Mouse (Mus musculus) embryonic facial prominence, embryonic 11.5 days (tissue): ENCODE data around the gene Abca2. TPM values are rescaled to one million over a fixed set of nuclear protein-coding genes. Genes with fewer than 3 reads are reported as not detected.

Experiments
- ATAC-seq: fragments of 200-750 bp; cut with Nextera tagmentation; replicated peaks from 2 replicates; pipeline ENCODE4 v1.8.0; 2017; ENCODE audit warnings: low read depth; ENCODE audit not compliant: insufficient number of reproducible peaks, low FRiP score, low TSS enrichment
- DNase-seq: peaks from one replicate; pipeline ENCODE4 v3.0.0-alpha.2; 2015; ENCODE audit warnings: low spot score
- H3K27ac ChIP-seq: fragments of 300-500 bp; sonication (generic); replicated peaks from 2 replicates; pipeline ENCODE4 v1.5.1; 2014; ENCODE audit warnings: mild to moderate bottlenecking, low read depth, low read length, control low read depth
- H3K27me3 ChIP-seq: fragments of 300-500 bp; sonication (generic); 2 replicates; pipeline ENCODE4 v1.6.1; 2014; ENCODE audit warnings: mild to moderate bottlenecking, low read length, moderate library complexity, mixed read lengths; ENCODE audit not compliant: control insufficient read depth, insufficient read depth
- H3K36me3 ChIP-seq: fragments of 300-500 bp; sonication (generic); replicated peaks from 2 replicates; pipeline ENCODE4 v1.6.1; 2014; ENCODE audit warnings: low read depth, mild to moderate bottlenecking, low read length, moderate library complexity, mixed read lengths; ENCODE audit not compliant: control insufficient read depth, insufficient read depth
- H3K4me1 ChIP-seq: fragments of 300-500 bp; sonication (generic); 2 replicates; pipeline ENCODE4 v1.6.1; 2014; ENCODE audit warnings: low read length, mixed read lengths; ENCODE audit not compliant: control insufficient read depth, insufficient read depth
- H3K4me2 ChIP-seq: fragments of 300-500 bp; sonication (generic); 2 replicates; pipeline ENCODE4 v1.6.1; 2014; ENCODE audit warnings: low read depth, mild to moderate bottlenecking, control low read depth, low read length, moderate library complexity
- H3K4me3 ChIP-seq: fragments of 300-500 bp; sonication (generic); 2 replicates; pipeline ENCODE4 v1.5.1; 2014; ENCODE audit warnings: low read depth, low read length, control low read depth
- H3K9ac ChIP-seq: fragments of 300-500 bp; sonication (generic); replicated peaks from 2 replicates; pipeline ENCODE4 v1.6.1; 2014; ENCODE audit warnings: mild to moderate bottlenecking, control low read depth, low read length
- H3K9me3 ChIP-seq: fragments of 300-500 bp; sonication (generic); replicated peaks from 2 replicates; pipeline ENCODE4 v1.6.1; 2016; ENCODE audit warnings: mild to moderate bottlenecking, low read length, inconsistent platforms, mixed read lengths; ENCODE audit not compliant: control insufficient read depth
- WGBS: fragments of 180-500 bp; shearing (Covaris S2); extraction: QIAGEN DNeasy Blood & Tissue Kit; methylation state at CpG from one replicate; pipeline ENCODE4 v1.1.7; 2014; 5-methylcytosine and 5-hydroxymethylcytosine counted together
- polyA plus RNA-seq: library from polyadenylated mRNA; unstranded; fragments of >200 nt; fragmentation: Nextera tagmentation; extraction: Ambion mirVana; gene quantifications from 2 replicates; pipeline ENCODE4 v1.2.1, GENCODE M21; 2014

The Abca2 gene
- polyA plus RNA-seq, 1 experiment from 2014 or later, result 2.2 TPM

DNA sequence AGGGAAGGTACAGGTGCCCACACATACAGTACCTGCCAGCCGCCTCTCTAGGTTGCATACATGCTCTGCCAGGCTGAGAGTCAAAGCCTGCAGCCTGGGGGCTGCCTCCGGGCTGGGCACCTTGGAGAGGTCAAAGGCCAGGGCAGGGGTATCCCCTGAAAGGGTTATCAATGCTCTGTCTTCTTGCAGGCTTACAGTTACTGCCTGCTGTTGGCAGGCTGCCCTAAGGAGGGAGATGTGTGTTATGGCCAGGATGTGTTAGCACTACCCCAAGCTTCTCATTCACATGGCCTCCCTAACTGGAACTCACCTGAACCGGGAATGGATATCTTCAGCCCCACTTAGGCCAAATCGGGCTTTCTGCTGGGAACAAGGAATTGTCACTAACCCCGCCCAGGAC lies 31.6 kb downstream of the Abca2 start:
- Histone ChIP-seq H3K4me3 (peak overlapping the region; percentile 48), H3K9ac (peak overlapping the region; percentile 66), H3K27me3 (no peaks in the 10 kb centered on the region), H3K27ac (no peak overlapping the region), H3K9me3 (no peaks in the 10 kb centered on the region), H3K4me1 (no peaks in the 10 kb centered on the region), H3K4me2 (peak overlapping the region; percentile 67), H3K36me3 (no peaks in the 10 kb centered on the region; the same call in 1 of the 2 replicates)
- ATAC-seq (0 out of 2 replicates have a peak, but pooled peaks have one; percentile 2), DNase-seq (no peak)
- WGBS, result 35% methylated on average over 5 of the region's 5 CpGs

DNA sequence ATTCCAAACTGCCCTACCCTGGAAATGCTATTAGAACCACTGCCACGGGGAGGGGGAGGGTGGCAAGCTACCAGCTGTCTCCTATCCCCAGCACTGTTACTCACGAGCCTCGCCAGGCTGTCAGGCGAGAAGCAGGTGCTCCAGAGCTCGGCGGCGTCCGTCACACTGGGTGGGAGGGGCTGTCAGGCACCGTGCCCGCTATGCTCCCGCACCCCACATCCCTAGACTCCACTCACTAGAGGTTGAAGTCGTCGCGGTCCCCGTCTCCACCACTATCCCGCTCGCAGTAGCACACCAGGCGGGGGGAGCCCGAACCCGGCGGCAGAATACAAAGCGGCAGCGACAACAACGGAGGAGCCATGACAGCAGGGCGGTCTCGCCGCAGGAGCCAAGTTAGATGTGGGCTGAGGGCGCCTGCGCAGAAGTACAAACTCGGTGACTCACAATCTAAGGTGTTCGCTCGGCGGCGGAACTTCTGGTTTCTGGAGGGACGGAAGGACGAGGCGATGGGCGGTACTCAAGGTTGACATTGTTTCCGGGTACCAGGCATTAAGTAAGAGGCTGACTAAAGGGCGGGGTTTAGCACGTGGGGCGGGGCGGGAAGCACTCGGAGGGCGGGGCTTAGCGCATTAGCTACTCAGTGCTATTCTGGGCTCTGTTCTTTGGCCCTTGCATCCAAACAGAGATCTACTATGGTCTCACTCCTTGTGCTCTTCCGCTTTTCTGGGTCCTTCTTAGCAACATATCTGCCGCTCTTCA lies 32.2 kb downstream of the Abca2 start, which contains the start of gene Paxx:
Gene Paxx (minus strand): TSS at position 544 of the 759 bp plus-strand sequence.
- peak within 1 kb of the TSS; percentile 66 for H3K9ac ChIP-seq
- no peaks in the 10 kb centered on the region for H3K9me3 ChIP-seq
- ATAC-seq (peak; percentile 80), DNase-seq (peak; percentile 94)
- H3K36me3 ChIP-seq, result no peaks in the 10 kb centered on the region; the same call in 1 of the 2 replicates
- WGBS, result under 1% methylated on average over 48 of the region's 48 CpGs
- no peaks in the 10 kb centered on the region for H3K4me1 ChIP-seq
- peak within 1 kb of the TSS; percentile 67 for H3K4me2 ChIP-seq
- H3K27ac ChIP-seq, result peak within 1 kb of the TSS; percentile 43
- peak within 1 kb of the TSS; percentile 48 for H3K4me3 ChIP-seq
- H3K27me3 ChIP-seq, result no peaks in the 10 kb centered on the region

DNA sequence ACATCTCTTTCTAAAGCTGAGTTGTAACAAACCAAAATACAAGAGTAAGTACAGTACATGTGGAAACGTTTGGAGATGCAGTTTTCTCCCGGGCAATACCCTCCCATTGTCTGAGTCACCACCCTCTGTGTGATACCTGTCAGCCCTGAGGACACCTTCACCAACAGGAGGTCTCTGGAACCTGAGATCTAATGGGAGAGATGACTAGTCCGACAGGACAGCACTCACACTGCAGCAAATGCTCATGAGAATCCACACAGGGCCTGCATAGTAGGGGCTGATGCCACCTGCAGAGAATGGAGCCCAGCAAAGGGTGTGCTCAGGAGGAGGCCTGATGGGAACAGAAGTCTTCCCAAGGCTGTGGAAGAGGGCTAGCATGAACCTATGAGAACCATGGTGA lies 32.9 kb downstream of the Abca2 start:
- Histone ChIP-seq H3K9me3 (no peaks in the 10 kb centered on the region), H3K4me2 (peak overlapping the region; percentile 67), H3K27ac (no peak overlapping the region), H3K9ac (peak overlapping the region; percentile 42), H3K4me3 (peak overlapping the region; percentile 48), H3K36me3 (no peaks in the 10 kb centered on the region; the same call in 1 of the 2 replicates), H3K4me1 (no peaks in the 10 kb centered on the region), H3K27me3 (no peaks in the 10 kb centered on the region)
- no peak for ATAC-seq
- no peak for DNase-seq
- WGBS, result 24% methylated on average over 3 of the region's 3 CpGs

DNA sequence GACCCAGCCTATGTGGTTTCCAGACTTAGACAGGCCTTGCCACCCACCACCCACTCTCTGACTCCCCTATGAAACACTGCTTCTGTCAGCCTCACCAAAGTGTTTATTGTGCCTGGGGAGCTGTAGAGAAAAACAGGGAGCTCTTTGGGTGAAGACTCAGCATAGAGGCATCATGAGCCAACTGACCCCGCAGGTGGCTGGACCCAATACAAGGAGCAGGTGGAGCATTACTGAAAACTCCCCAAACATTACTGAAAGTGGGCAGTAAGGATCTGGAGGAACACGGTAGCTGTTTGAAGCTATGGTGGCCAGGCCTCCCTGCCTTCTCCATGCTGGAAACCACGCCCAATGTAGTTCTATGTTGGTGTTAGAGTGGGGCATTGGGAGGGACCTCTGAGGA lies 35.1 kb downstream of the Abca2 start:
- WGBS, result 83% methylated on average over 3 of the region's 3 CpGs
- Histone ChIP-seq H3K27me3 (no peaks in the 10 kb centered on the region), H3K27ac (no peak overlapping the region), H3K9me3 (no peaks in the 10 kb centered on the region), H3K4me2 (no peak overlapping the region), H3K9ac (no peak overlapping the region), H3K4me1 (no peaks in the 10 kb centered on the region), H3K36me3 (no peaks in the 10 kb centered on the region), H3K4me3 (no peak overlapping the region)
- DNase-seq, result no peak
- ATAC-seq, result no peak

DNA sequence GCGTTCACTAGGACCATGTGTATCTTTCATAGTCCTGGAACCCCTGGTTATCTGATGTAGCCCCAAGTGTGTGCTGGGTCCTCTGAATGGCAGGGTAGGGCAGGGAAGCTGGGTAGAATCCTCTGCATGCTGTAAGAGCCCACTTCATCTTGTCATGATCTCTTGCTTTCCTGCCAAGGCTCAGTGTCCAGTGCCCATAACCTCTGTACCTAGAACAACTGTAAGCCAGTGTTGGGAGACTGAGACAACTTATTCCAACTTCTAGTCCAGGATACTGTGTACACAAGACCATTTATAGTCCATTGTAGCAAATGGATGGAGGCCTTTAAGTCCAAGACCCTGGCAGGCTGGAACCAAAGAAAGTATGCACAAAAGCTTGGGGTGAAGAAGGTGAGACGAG lies 36.8 kb downstream of the Abca2 start:
- no peaks in the 10 kb centered on the region for H3K9me3 ChIP-seq
- no peaks in the 10 kb centered on the region for H3K4me1 ChIP-seq
- H3K9ac ChIP-seq, result no peak overlapping the region
- DNase-seq (no peak), ATAC-seq (no peak)
- no peaks in the 10 kb centered on the region for H3K27me3 ChIP-seq
- H3K27ac ChIP-seq, result no peak overlapping the region
- H3K4me2 ChIP-seq, result no peak overlapping the region
- WGBS, result 85% methylated on average over 2 of the region's 2 CpGs
- no peak overlapping the region for H3K4me3 ChIP-seq
- no peaks in the 10 kb centered on the region for H3K36me3 ChIP-seq

DNA sequence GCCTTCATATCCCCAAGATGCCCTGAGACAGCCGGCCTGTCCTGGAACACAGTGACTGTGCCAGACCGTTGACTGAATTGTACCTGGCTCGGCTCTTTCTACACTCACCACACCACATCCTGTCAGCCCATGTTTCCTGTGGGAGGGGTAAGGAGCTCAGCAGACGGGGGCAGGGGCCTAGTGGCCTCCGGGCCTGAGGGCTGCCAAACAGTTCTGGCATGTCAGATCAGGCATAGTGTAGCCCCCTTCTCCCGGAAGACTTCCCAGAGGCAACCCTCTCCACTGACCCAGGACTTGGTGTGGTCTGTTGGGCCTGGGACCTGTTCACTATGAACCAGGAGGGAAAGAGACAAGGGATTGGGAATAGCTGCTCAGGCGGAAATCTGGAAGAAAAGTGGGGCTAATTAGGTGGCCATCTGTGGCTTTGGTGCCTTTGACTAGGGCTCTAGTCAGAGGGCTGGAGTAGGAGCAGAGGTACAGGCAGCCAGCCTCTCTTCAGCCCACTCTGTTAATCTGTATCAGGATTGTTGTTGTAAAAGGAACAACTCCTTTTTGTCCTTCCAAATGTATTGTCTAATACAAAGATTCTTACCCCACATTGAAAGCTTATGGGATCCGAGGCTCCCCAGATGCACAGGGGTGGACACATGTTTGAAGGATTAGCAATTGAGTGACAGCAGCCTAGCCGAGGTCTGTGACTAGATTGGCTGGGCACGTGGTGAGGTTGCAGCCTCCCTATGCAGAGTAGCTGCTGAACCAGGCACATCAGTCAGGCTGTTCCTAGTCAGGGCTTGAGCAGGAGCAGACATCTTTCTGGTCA lies 37.5 kb downstream of the Abca2 start:
- H3K9me3 ChIP-seq, result no peaks in the 10 kb centered on the region
- no peak for DNase-seq
- H3K36me3 ChIP-seq, result no peaks in the 10 kb centered on the region
- H3K27me3 ChIP-seq, result no peaks in the 10 kb centered on the region
- 35% methylated on average over 10 of the region's 10 CpGs for WGBS
- H3K4me2 ChIP-seq, result no peak overlapping the region
- ATAC-seq, result no peak
- H3K4me1 ChIP-seq, result no peaks in the 10 kb centered on the region
- H3K9ac ChIP-seq, result no peak overlapping the region
- H3K27ac ChIP-seq, result no peak overlapping the region
- no peak overlapping the region for H3K4me3 ChIP-seq

DNA sequence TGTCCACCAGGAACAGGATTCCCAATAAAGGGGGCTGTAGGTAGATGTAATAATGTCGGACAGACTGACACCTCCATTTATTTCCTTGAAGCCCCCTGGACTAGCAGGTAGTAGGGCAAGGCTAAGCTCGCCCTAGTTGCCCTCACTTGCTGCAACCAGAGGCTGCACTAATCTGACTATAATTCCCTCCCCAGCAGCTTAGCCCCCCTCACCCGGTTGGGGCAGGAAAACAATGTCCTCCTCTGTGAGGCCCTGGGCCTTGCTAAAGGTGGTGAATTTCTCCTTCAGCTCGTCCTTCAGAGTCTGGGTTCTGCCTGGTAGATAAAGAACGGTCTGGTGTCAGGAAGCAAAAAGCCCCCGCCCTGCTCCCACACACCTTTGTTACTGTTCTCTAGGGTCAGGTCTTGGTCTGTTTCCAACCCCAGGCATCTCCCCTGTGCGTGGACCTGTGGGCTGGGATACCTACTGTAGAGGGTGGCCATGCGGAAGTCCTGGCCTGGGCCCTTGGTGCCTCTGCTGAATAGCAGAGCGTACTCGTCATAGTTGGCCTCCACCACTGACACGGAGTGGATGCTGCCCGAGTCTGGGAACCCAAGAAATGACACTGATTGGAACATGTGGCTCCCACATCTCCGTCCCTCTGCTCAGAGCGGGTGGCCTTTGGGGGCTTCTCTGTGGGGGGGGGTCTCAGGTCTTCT lies 39.3 kb downstream of the Abca2 start:
- no peak for DNase-seq
- Histone ChIP-seq H3K4me2 (no peak overlapping the region), H3K4me1 (no peaks in the 10 kb centered on the region), H3K27ac (no peak overlapping the region), H3K9me3 (no peaks in the 10 kb centered on the region), H3K27me3 (no peaks in the 10 kb centered on the region), H3K36me3 (no peaks in the 10 kb centered on the region), H3K4me3 (no peak overlapping the region), H3K9ac (no peak overlapping the region)
- ATAC-seq, result no peak
- WGBS, result 75% methylated on average over 14 of the region's 14 CpGs
